Mouse (Mus musculus) limb, embryonic 14.5 days (tissue): Measurements from ENCODE around the gene Tfcp2l1. TPM values are rescaled to one million over a fixed set of nuclear protein-coding genes. Genes with fewer than 3 reads are reported as not detected.

Experiments used
- ATAC-seq: fragments of 200-750 bp; cut with Nextera tagmentation; 2 replicates; pipeline ENCODE4 v1.8.0; 2017; ENCODE audit warnings: low read depth, moderate number of reproducible peaks, moderate TSS enrichment; ENCODE audit not compliant: low FRiP score
- DNase-seq: peaks from one replicate; pipeline ENCODE4 v3.0.0-alpha.2; 2015; ENCODE audit warnings: low spot score
- H3K27ac ChIP-seq: fragments of 300-500 bp; sonication (generic); replicated peaks from 2 replicates; pipeline ENCODE4 v1.5.1; 2014; ENCODE audit warnings: low read depth, mild to moderate bottlenecking, low read length, moderate library complexity, mixed read lengths
- H3K27me3 ChIP-seq: fragments of 300-500 bp; sonication (generic); 2 replicates; pipeline ENCODE4 v1.6.1; 2014; ENCODE audit warnings: low read length, mixed read lengths; ENCODE audit not compliant: control insufficient read depth, insufficient read depth
- H3K36me3 ChIP-seq: fragments of 300-500 bp; sonication (generic); 2 replicates; pipeline ENCODE4 v1.6.1; 2014; ENCODE audit warnings: mild to moderate bottlenecking, low read length, moderate library complexity, mixed read lengths; ENCODE audit not compliant: control insufficient read depth, insufficient read depth
- H3K4me1 ChIP-seq: fragments of 300-500 bp; sonication (generic); 2 replicates; pipeline ENCODE4 v1.6.1; 2014; ENCODE audit warnings: antibody characterized with exemption, low read length, mixed read lengths; ENCODE audit not compliant: control insufficient read depth, insufficient read depth
- H3K4me2 ChIP-seq: fragments of 300-500 bp; sonication (generic); replicated peaks from 2 replicates; pipeline ENCODE4 v1.6.1; 2014; ENCODE audit warnings: low read depth, mild to moderate bottlenecking, low read length, moderate library complexity; ENCODE audit not compliant: severe bottlenecking
- H3K4me3 ChIP-seq: fragments of 300-500 bp; sonication (generic); replicated peaks from 2 replicates; pipeline ENCODE4 v1.5.1; 2014; ENCODE audit warnings: low read length
- H3K9ac ChIP-seq: fragments of 300-500 bp; sonication (generic); 2 replicates; pipeline ENCODE4 v1.6.1; 2014; ENCODE audit warnings: mild to moderate bottlenecking, low read depth, low read length, moderate library complexity; ENCODE audit not compliant: severe bottlenecking
- H3K9me3 ChIP-seq: fragments of 300-500 bp; sonication (generic); 2 replicates; pipeline ENCODE4 v1.6.1; 2016; ENCODE audit warnings: low read length; ENCODE audit not compliant: control insufficient read depth
- POLR2A ChIP-seq: fragments of 200-500 bp; IDR thresholded peaks from 2 replicates; pipeline ENCODE4 v1.8.0; 2012; ENCODE audit warnings: inconsistent platforms, mild to moderate bottlenecking, moderate library complexity, borderline replicate concordance; ENCODE audit not compliant: insufficient read depth, insufficient read length; ENCODE audit errors: extremely low read depth
- WGBS: fragments of 180-500 bp; shearing (Covaris S2); extraction: QIAGEN DNeasy Blood & Tissue Kit; methylation state at CpG from one replicate; pipeline ENCODE4 v1.1.7; 2014; 5-methylcytosine and 5-hydroxymethylcytosine counted together
- polyA plus RNA-seq, 2 experiments: library from polyadenylated mRNA; depleted of rRNA in 1 of 2; stranded (reverse) in 1 of 2; unstranded in 1 of 2; fragments of >200 nt; fragmentation: Nextera tagmentation in 1 of 2; extraction: Ambion mirVana in 1 of 2; gene quantifications; 2 replicates each; pipeline versions ENCODE4 v1.2.1 to v1.2.3; 2012 to 2014

Gene Tfcp2l1
- polyA plus RNA-seq, 2 experiments, result 0.38 to 0.67 TPM

GRCm38 (mm10) chr1:118699118-118699890 lies 71.6 kb downstream of the Tfcp2l1 start:
- Histone ChIP-seq H3K9me3 (no peaks in the 10 kb centered on the region), H3K4me3 (no peak overlapping the region), H3K4me1 (no peaks in the 10 kb centered on the region), H3K4me2 (no peak overlapping the region), H3K27me3 (no peaks in the 10 kb centered on the region), H3K9ac (no peak overlapping the region), H3K36me3 (no peaks in the 10 kb centered on the region), H3K27ac (no peak overlapping the region)
- TF ChIP-seq POLR2A, result no peak
- no peak for ATAC-seq
- 62% methylated on average over 5 of the region's 6 CpGs for WGBS
- no peak for DNase-seq

DNA sequence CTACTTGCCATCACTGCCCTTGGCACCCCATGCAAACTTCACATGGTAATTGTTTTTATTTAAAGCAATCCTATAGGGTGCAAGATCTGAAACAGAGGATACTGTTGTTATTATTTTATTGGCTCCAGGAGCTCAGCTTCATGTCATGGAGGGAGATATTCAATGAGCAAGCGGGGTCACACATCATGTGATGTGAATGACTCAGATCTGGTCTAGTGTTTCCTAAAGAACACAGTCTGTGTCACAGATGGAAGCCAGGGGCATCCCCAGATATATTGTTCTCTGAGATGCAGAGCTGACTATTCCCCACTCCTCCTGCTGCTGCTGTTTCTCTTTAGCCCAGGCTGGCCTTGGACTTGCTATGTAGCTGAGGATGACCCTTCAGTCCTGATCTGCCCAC lies 72.2 kb downstream of the Tfcp2l1 start:
- ATAC-seq (no peak), DNase-seq (no peak)
- Histone ChIP-seq H3K27me3 (no peaks in the 10 kb centered on the region), H3K36me3 (no peaks in the 10 kb centered on the region), H3K9ac (no peak overlapping the region), H3K4me1 (no peaks in the 10 kb centered on the region), H3K4me2 (no peak overlapping the region), H3K9me3 (no peaks in the 10 kb centered on the region), H3K4me3 (no peak overlapping the region), H3K27ac (no peak overlapping the region)
- 80% methylated on average over 1 of the region's 1 CpGs for WGBS
- TF ChIP-seq POLR2A, result no peak

DNA sequence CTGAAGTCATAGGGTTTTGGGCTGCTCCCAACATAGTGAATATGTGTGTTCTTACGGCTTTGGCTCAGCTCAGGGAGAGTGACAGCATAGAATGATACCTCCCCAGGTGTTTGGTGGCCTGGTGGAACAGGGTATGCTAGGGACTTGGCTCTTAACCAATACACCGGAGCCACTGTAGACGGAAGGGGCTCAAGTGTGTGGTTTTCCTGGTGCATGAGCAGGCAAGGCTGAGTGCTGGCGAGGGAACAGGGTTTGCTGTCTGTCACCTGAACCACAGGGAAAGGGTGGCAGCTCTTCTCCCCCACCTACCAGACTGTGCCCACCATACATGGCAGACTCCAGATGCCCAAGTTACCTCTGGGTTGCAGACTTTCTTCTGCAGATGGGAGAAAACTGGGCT lies 83.9 kb downstream of the Tfcp2l1 start:
- no peaks in the 10 kb centered on the region for H3K36me3 ChIP-seq
- no peak for TF ChIP-seq POLR2A
- ATAC-seq (no peak), DNase-seq (no peak)
- 80% methylated on average over 4 of the region's 4 CpGs for WGBS
- H3K4me2 ChIP-seq, result no peak overlapping the region
- no peaks in the 10 kb centered on the region for H3K27me3 ChIP-seq
- no peaks in the 10 kb centered on the region for H3K9me3 ChIP-seq
- no peak overlapping the region for H3K27ac ChIP-seq
- no peaks in the 10 kb centered on the region for H3K4me1 ChIP-seq
- no peak overlapping the region for H3K9ac ChIP-seq
- H3K4me3 ChIP-seq, result no peak overlapping the region

DNA sequence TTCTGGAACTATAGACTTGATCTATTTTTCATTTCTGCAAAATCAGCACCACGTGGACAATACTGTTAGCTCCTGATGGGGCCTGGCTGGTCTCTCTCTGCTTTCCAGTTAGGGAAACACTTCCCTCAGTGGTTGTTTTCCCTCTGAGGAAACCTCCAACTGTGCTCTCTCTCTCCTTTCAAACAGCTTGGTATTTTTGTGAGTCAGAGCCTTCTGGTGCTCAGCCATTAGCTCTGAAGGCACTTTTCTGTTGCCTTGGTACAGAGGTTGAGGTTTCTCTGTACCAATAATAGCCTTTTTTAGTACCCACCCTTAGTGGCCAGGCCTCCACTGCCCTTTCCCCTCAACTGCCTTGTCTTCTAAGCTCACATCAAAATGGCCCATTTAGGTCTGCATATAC lies 88.5 kb downstream of the Tfcp2l1 start:
- WGBS, result 50% methylated on average over 1 of the region's 1 CpGs
- Histone ChIP-seq H3K4me3 (no peak overlapping the region), H3K27me3 (no peaks in the 10 kb centered on the region), H3K27ac (no peak overlapping the region), H3K9ac (no peak overlapping the region), H3K36me3 (no peaks in the 10 kb centered on the region), H3K4me2 (no peak overlapping the region), H3K4me1 (no peaks in the 10 kb centered on the region), H3K9me3 (no peaks in the 10 kb centered on the region)
- ATAC-seq (no peak), DNase-seq (no peak)
- TF ChIP-seq POLR2A, result no peak

DNA sequence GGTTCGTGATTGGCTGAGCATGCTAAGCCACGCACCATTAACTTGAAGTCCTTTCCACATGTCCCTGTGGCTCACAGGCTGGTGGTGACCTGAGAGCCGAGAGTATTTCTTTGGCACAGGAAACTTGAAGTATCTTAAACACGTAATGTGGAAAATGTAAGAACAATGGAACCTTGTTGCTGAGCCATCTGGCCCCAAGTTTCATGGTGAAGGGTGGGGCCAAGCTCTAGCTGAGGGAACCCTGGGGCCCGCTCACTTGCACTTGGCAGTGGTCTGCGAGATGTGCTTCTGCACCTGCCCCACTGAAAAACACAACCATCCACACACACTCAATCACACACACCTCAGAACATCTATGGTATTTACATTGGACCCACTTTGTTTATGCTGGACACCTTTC lies 90.3 kb downstream of the Tfcp2l1 start:
- no peak for DNase-seq
- no peaks in the 10 kb centered on the region for H3K27me3 ChIP-seq
- ATAC-seq, result no peak
- no peaks in the 10 kb centered on the region for H3K4me1 ChIP-seq
- H3K27ac ChIP-seq, result no peak overlapping the region
- no peak overlapping the region for H3K9ac ChIP-seq
- H3K4me2 ChIP-seq, result no peak overlapping the region
- H3K4me3 ChIP-seq, result no peak overlapping the region
- no peak for TF ChIP-seq POLR2A
- H3K36me3 ChIP-seq, result no peaks in the 10 kb centered on the region
- 61% methylated on average over 6 of the region's 6 CpGs for WGBS
- 0 out of 2 replicates have a peak, but pooled peaks cover 5% of the 10 kb centered on the region for H3K9me3 ChIP-seq

DNA sequence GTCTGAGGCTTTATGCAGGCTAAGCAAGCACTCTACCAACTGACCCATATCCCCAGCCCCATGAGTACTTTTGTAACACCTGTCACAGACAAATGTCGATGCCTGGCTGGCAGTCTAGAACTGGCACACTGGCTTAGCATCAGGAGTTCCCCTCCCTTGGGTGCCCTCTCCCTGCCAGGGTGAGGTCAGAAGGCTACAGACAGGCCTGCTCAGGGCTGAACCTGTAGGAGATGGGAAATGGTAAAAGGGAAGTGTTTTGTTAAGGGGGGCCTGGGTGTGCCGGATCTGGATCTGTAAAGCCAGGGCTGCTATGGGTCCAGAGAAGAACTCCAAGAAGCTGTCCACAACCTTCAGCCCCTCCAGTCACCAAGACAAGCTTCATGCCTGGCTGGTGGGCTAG lies 92.0 kb downstream of the Tfcp2l1 start:
- no peak overlapping the region for H3K4me3 ChIP-seq
- DNase-seq (no peak), ATAC-seq (no peak)
- 66% methylated on average over 2 of the region's 2 CpGs for WGBS
- H3K4me2 ChIP-seq, result no peak overlapping the region
- no peaks in the 10 kb centered on the region for H3K27me3 ChIP-seq
- 0 out of 2 replicates have a peak, but pooled peaks cover 5% of the 10 kb centered on the region for H3K9me3 ChIP-seq
- no peak overlapping the region for H3K9ac ChIP-seq
- no peak overlapping the region for H3K27ac ChIP-seq
- H3K4me1 ChIP-seq, result no peaks in the 10 kb centered on the region
- TF ChIP-seq POLR2A, result no peak
- no peaks in the 10 kb centered on the region for H3K36me3 ChIP-seq
